Mouse (Mus musculus): ENCODE data around the gene Syt10.
"Not testable (repeated sequence)": the region's sequence is repeated elsewhere in the genome, so short reads cannot be mapped to it uniquely, and the experiment has no call there.

The Syt10 gene

DNA sequence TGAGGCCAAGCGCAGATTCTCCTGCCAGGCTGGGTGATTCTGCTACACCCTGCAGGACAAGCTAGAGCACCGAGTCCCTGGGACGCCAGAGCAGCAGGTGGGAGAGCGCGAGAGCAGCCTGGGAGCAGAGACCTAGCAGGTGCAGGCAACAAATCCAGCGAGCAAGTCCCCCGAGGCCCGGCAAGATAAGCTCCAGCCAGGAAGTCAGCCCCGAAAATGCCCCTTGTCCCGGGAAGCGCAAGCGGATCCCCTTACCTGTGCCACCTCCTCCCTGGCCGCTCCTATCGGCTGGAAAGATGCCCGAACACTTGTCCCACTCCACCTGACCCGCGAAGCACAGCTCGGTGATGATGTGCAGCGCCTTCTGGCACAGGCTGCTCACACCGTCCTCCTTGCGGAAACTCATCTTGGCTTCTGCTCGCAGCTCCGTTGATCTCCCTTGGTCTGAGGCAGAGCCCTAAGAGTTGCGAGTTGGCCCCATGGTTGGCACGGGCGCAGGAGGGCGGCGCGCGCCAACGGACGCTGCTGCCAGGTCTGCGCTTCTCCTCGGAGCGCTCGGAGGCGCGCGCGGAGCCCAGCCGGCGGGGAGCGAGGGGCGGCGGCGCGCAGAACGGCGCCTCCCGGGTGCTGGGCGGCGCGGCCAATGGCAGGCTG lies at the start of gene Syt10:
Syt10 (minus strand) TSS at position 497 of the 654 bp plus-strand sequence.
- no peak for DNase-seq (ENCODE audit: low read depth, low spot score)

DNA sequence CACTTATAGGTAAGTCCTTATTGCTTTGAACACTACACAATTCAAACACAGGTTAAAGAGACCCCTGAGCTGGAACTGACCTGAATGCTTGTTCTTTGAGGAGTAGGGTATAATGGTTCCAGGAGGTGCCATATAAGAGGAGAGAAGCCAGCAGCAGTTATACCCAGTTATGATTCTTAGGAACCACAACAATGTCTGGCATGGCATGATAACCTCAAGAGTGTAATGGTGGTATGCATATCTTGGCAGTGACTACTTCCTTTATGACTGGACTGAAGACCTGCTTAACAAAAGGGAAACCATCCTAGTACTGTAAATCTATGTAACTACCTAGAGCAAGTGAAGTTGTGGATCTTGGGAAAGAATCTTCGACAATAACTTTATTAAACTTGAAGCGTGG lies 42.1 kb upstream of the Syt10 start:
- no peak for DNase-seq (ENCODE audit: low read depth, low spot score)

DNA sequence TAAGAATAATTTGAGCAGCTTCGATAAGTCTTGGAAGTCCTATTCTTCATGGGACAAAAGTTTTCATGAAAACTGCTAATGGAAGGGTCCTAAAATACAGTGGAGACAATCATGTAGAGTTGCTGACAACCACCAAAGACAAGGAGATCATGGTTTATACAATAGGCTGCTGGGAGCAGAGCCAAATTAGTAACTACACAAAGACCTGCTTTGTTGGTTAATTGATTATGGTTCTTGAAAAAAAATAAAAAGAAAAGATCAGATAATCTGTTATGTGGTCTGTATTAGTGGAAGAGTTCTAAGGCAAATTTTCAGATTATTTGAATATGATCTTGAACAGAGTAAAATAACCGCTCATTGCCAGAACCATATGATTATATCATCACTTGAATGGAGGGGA lies 37.3 kb upstream of the Syt10 start:
- no peak for DNase-seq (ENCODE audit: low read depth, low spot score)

DNA sequence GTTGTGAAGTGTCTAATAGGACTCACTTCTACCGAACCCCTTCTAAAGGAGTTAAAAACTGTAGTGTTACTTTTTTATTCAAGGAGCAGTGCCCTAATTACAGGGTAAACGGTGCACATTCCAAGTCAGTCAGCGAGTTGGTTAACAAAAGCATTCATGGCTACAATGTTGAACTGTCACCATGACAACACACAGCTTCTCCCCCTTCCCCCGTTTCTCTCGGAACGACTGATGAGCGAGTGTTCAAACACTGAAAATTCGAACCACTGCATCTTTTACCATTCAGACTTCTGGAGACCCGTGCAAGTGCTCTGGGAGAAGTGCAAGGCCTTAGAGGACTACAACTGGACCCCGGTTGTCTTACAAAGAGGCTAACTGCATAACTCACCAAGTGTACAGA lies 25.6 kb downstream of the Syt10 start:
- no peak for DNase-seq (ENCODE audit: low read depth, low spot score)

DNA sequence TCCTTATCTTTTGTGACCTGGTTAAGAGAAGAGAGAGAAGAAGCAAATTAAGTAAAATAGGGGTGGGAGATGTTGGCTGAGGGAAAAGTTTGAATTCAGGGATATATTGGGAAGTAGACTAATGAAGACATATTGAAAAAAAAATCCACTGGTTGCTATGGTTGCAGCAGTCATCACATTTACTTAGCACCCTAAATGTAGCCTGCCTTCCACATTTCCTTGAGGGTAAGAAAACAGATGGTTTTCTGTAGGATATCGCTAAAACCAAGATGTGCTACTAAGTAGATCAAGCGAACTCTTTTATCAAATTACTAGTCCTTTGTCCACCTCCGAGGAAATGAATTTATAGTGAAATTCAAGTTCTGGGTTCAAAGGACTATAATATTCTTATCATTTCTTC lies 37.2 kb downstream of the Syt10 start:
- no peak for DNase-seq (ENCODE audit: low read depth, low spot score)

DNA sequence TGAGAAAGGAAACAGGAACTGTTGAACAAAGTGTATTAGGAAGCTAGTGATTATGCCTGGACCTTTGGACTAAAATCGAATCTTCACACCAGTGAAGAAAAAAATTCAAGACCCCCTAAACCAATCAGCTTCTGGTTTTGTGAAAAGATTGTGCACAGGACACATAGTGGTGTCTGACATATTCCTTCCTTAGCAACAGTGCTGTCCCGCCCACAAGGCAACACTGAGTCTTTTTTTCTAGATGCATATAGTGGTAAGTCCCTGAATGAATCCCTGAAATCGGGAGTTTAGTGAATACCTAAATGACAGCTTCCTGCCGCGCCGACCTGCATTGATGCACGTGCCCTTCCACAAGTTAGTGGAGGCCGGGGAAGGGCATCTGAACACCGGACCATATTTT lies 61.7 kb downstream of the Syt10 start:
- no peak for DNase-seq (ENCODE audit: low read depth, low spot score)

DNA sequence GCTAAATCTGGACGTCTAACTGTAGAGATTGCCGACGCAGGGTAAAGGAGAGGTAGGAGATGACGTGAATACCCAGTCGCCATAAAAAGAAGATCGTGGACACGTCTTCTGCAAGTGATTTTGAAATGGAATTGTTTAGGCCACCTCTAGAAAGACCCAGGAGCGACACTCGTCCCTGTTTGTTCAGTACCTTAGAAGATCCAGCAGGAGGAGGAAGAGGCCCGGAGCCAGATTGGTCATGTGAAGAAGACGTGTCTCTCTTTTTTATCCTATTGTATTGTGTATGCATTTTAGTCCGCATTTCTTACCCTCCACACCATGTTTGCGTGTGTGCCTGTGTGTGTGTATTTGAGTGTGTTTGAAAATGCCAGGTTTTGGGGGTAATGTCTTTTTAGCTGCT lies 75.6 kb downstream of the Syt10 start:
- not testable (repeated sequence) for DNase-seq (ENCODE audit: low read depth, low spot score)

DNA sequence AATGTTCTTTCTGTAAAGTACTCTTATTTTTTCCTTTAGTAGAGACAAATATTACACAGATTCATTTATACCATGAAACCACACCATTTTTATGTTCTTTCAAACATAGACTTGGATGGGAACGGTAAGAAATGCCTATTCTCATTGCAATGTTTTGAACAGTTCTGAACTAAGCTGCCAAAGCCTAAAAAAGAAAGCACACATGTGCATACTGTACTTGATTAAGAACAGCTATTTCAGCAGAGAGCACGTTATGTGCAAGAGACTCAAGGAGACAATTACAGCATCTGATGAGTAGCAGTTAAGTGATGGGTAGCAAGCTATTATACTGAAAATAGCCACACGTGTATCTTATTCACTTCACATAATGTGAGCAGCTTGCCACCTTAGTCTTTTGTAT lies 108.0 kb downstream of the Syt10 start:
- DNase-seq (ENCODE audit: low read depth, low spot score) = no peak
